Mouse (Mus musculus) midbrain, embryonic 15.5 days (tissue): Measurements from ENCODE around the gene Gbp2. TPM values are rescaled to one million over a fixed set of nuclear protein-coding genes. Genes with fewer than 3 reads are reported as not detected.
A peak's percentile ranks its signal among the peaks of the same experiment; 100 is the strongest.
"Not testable (repeated sequence)": the region's sequence is repeated elsewhere in the genome, so short reads cannot be mapped to it uniquely, and the experiment has no call there.

Source experiments
- ATAC-seq: fragments of 200-750 bp; cut with Nextera tagmentation; replicated peaks from 2 replicates; pipeline ENCODE4 v1.8.0; 2017; ENCODE audit warnings: moderate TSS enrichment
- H3K27ac ChIP-seq: fragments of 300-500 bp; sonication (generic); 2 replicates; pipeline ENCODE4 v1.5.1; 2015; ENCODE audit warnings: mild to moderate bottlenecking, inconsistent platforms
- H3K27me3 ChIP-seq: fragments of 300-500 bp; sonication (generic); replicated peaks from 2 replicates; pipeline ENCODE4 v1.6.1; 2015; ENCODE audit warnings: inconsistent platforms
- H3K36me3 ChIP-seq: fragments of 300-500 bp; sonication (generic); replicated peaks from 2 replicates; pipeline ENCODE4 v1.6.1; 2015; ENCODE audit warnings: inconsistent platforms
- H3K4me1 ChIP-seq: fragments of 300-500 bp; sonication (generic); 2 replicates; pipeline ENCODE4 v1.6.1; 2015; ENCODE audit warnings: inconsistent platforms
- H3K4me2 ChIP-seq: fragments of 300-500 bp; sonication (generic); 2 replicates; pipeline ENCODE4 v1.6.1; 2015; ENCODE audit warnings: inconsistent platforms, mild to moderate bottlenecking, moderate library complexity
- H3K4me3 ChIP-seq: fragments of 300-500 bp; sonication (generic); 2 replicates; pipeline ENCODE4 v1.5.1; 2015; ENCODE audit warnings: mild to moderate bottlenecking, inconsistent platforms
- H3K9ac ChIP-seq: fragments of 300-500 bp; sonication (generic); 2 replicates; pipeline ENCODE4 v1.6.1; 2015; ENCODE audit warnings: mild to moderate bottlenecking, inconsistent platforms
- H3K9me3 ChIP-seq: fragments of 300-500 bp; sonication (generic); 2 replicates; pipeline ENCODE4 v1.6.1; 2016; ENCODE audit warnings: inconsistent platforms
- WGBS: fragments of 180-500 bp; shearing (Covaris S2); methylation state at CpG from one replicate; pipeline ENCODE4 v1.1.7; 2015; ENCODE audit warnings: mixed read lengths; 5-methylcytosine and 5-hydroxymethylcytosine counted together
- microRNA-seq: library from miRNA; unstranded; fragments of <30 nt; microRNA quantifications from one replicate; pipeline ENCODE4, GENCODE M21; 2016
- polyA plus RNA-seq: library from polyadenylated mRNA; unstranded; fragments of >200 nt; fragmentation: Nextera tagmentation; extraction: Ambion mirVana; gene quantifications from 2 replicates; pipeline ENCODE4 v1.2.1, GENCODE M21; 2015

Gbp2 gene
- polyA plus RNA-seq, 1 experiment from 2014 or later = 0.89 TPM

DNA sequence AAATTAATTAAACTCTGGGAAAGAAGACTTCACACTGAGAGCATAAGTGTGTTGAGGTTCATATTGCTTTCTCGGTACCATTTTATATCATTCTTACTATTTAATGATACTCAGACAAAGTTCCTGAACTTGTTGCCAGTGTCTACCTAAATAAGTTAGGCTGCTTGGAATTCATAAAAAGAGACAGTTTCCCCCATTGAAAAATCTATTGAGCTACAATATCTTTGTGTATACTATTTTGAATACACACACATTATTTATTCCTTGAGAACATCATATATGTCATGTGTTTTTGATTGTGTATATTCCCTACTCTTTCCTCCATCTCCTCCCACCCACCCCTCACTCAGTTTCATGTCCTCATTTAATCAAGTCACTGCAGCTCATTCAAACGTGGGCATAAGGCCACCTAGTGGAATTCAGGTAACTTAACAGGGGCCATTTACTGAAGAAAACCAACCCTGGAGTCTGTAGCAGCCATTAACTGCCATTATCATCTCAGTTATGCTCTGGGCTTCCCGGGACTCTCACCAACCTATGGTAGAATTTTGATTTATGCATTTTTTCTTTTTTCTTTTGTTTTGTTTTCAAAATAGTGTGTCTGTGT lies 657 bp downstream of the Gbp2 start:
- Histone ChIP-seq H3K4me1 (no peaks in the 10 kb centered on the region), H3K9me3 (no peaks in the 10 kb centered on the region), H3K4me2 (no peak overlapping the region), H3K36me3 (no peaks in the 10 kb centered on the region), H3K4me3 (no peak overlapping the region), H3K9ac (no peak overlapping the region), H3K27me3 (no peaks in the 10 kb centered on the region), H3K27ac (no peak overlapping the region)
- WGBS = 59% methylated on average over 3 of the region's 3 CpGs
- no peak for ATAC-seq

DNA sequence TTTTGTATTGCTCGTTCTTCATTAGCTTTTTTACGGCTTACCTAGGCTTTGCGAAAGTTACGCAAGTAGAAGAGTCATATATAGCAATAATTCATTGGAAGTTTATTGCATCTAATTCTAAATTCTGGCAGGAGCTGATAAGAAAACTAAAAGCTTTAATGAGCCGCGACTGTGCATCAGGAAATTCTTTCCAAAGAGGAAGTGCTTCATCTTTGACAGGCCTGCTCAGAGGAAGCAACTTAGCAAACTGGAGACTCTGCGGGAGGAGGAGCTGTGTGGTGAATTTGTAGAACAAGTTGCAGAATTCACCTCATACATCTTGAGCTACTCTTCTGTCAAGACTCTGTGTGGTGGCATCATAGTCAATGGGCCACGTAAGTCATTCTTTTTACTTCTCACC lies 10.0 kb downstream of the Gbp2 start:
- 93% methylated on average over 8 of the region's 8 CpGs for WGBS
- Histone ChIP-seq H3K4me2 (no peak overlapping the region), H3K27ac (no peak overlapping the region), H3K4me1 (no peaks in the 10 kb centered on the region), H3K9me3 (no peaks in the 10 kb centered on the region), H3K36me3 (no peaks in the 10 kb centered on the region), H3K27me3 (no peaks in the 10 kb centered on the region), H3K4me3 (no peak overlapping the region), H3K9ac (no peak overlapping the region)
- ATAC-seq = no peak

DNA sequence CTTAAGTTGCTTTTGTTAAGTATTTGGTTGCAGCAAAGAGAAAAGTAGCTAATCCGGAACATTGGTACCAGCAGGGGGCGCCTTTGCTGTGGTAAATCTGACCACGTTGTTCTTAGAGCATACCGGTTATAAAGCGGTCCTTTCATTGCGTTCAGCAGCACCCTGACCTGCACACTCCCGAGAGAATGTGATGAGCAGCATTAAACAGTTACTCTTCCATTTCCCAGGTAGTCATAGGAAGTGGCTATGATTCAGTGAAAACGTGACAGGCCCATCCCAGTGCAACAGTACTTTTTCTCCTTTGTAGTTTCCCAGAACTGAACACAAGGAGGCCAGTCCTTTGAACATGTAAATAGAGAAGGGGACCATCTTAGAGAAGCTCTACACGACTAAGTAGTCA lies 19.8 kb downstream of the Gbp2 start:
- ATAC-seq = no peak
- Histone ChIP-seq H3K27me3 (no peaks in the 10 kb centered on the region), H3K4me2 (peak overlapping the region; percentile 14)

DNA sequence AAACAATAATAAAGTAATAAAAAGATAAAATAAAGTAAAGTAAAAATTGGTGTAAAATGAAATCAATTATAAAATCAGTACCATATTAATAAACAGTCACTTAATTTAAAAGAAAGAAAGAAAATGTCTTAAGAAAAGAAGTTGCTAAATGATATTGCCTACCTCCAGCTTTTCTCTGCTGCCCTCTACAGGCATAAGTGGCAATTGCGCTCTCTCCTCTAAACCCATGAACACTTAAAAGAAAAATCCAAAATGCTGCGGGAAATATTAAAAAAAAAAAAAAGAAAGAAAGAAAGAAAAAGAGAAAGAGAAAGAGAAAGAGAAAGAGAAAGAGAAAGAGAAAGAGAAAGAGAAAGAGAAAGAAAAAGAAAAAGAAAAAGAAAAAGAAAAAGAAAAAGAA lies 25.5 kb downstream of the Gbp2 start:
- ATAC-seq, H3K27ac ChIP-seq, H3K9ac ChIP-seq: not testable (repeated sequence)

More for the DNA sequence above, 19.8 kb downstream of the Gbp2 start:
- no peaks in the 10 kb centered on the region for H3K9me3 ChIP-seq
- 6% methylated on average over 9 of the region's 9 CpGs for WGBS
- H3K9ac ChIP-seq = no peak overlapping the region
- H3K4me3 ChIP-seq = no peak overlapping the region
- H3K4me1 ChIP-seq = no peaks in the 10 kb centered on the region
- no peak overlapping the region for H3K27ac ChIP-seq
- no peaks in the 10 kb centered on the region for H3K36me3 ChIP-seq

DNA sequence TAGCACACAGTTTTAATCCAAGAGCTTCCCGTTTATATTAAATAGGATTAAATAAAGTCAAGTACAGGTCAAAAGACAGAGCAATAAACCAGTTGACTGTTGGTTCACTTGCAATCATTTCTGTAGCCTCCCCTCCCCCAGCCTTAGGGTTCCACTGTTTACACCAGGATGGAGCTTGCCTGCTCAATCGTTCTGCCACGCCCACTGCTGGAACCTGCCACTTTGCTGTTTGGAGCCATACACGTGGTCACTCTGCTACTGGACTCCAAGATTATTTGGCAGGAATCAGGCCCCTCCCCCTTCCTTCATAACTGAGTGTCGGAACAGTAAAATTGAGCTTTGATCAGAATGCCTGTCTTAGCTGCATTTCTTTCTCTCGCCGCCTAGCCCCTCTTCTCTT lies 27.4 kb downstream of the Gbp2 start:
- not testable (repeated sequence) for ATAC-seq, H3K9ac ChIP-seq, H3K9me3 ChIP-seq, H3K4me3 ChIP-seq, H3K4me1 ChIP-seq, H3K27me3 ChIP-seq, H3K4me2 ChIP-seq, H3K36me3 ChIP-seq, H3K27ac ChIP-seq
- WGBS = 69% methylated on average over 7 of the region's 7 CpGs

More for the DNA sequence above, 25.5 kb downstream of the Gbp2 start:
- 10% methylated on average over 2 of the region's 2 CpGs for WGBS
- not testable (repeated sequence) for H3K36me3 ChIP-seq, H3K4me3 ChIP-seq, H3K4me2 ChIP-seq, H3K4me1 ChIP-seq, H3K27me3 ChIP-seq, H3K9me3 ChIP-seq

DNA sequence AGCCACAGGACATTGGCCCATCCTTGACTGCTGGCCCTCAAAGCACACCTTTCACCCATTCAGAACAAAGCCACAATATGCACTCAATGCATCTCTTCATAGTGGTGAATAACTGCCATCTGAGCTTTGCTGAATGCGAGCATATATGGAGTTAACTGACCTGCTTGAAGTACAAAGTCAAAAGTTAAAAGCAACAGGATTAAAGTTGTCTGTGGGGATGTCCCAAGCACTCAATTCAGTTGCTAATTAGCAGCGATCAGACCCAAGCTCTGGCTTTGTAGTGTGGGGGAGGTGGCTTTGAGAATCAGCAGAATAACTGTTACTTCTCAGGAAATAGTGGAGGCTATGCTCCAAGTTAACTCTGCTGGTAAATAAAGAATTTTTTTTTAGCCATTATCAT lies 29.8 kb downstream of the Gbp2 start:
- Histone ChIP-seq H3K4me2 (no peak overlapping the region), H3K4me1 (no peaks in the 10 kb centered on the region), H3K9me3 (no peaks in the 10 kb centered on the region), H3K4me3 (no peak overlapping the region), H3K36me3 (no peaks in the 10 kb centered on the region), H3K27ac (no peak overlapping the region), H3K27me3 (no peaks in the 10 kb centered on the region), H3K9ac (no peak overlapping the region)
- 30% methylated on average over 2 of the region's 2 CpGs for WGBS
- ATAC-seq = no peak

DNA sequence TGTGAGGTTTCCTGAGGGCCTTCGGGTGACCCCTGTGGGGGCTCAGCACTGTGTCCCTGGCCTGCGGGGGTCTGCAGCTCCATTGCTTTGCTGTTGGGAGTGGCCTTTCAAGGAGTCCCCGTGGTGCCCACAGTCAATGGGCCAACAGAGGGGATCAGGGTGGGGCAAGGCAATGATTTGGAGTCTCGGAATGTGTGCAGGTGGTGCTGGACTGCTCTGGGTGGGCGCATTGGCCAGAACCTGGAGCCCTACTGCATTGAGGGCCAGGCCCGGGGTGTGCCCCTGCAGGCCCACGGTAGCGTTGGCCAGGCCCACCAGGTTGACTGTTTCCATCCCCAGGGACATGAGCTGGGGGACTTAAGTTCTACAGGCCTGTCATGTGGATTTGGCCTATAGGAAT lies 44.3 kb downstream of the Gbp2 start:
- H3K36me3 ChIP-seq = no peaks in the 10 kb centered on the region
- H3K4me2 ChIP-seq = no peak overlapping the region
- WGBS = 94% methylated on average over 8 of the region's 8 CpGs
- H3K4me1 ChIP-seq = no peaks in the 10 kb centered on the region
- no peak for ATAC-seq
- H3K9me3 ChIP-seq = no peaks in the 10 kb centered on the region
- no peak overlapping the region for H3K27ac ChIP-seq
- H3K9ac ChIP-seq = no peak overlapping the region
- no peaks in the 10 kb centered on the region for H3K27me3 ChIP-seq
- no peak overlapping the region for H3K4me3 ChIP-seq

DNA sequence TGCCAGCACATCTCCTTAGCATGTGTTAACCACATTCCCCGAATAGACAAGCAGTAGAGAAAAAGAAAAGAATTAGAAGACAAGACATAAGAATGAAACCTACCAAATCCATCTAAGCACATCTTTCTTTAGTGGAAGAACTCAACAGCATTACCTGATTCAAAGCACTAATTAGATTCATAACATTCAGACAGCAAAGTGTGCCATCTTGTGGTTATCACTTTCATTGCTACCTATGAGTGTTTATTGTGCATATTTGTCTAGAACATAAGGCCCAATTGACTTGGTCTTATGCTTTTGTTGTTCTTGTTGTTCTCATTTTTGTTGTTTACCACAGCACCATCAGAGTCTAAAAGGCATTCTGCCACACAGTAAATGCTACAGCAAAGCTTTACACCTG lies 54.2 kb downstream of the Gbp2 start:
- Histone ChIP-seq H3K4me2 (no peak overlapping the region), H3K9ac (no peak overlapping the region), H3K4me3 (no peak overlapping the region), H3K4me1 (no peaks in the 10 kb centered on the region), H3K27me3 (no peaks in the 10 kb centered on the region), H3K36me3 (no peaks in the 10 kb centered on the region), H3K27ac (no peak overlapping the region), H3K9me3 (no peaks in the 10 kb centered on the region)
- WGBS = 84% methylated on average over 1 of the region's 1 CpGs
- no peak for ATAC-seq

Small RNA genes lying within 50 kb of the gene (microRNA-seq; reads per million reads assigned to microRNA genes)
- not detected for gene Mir6381

Other genes starting within 250 kb of the Gbp2 start
- 12.7 and 14.1 TPM in 2 replicates for gene Pdlim5, start 224.9 kb upstream of the Gbp2 start, polyA plus RNA-seq
- 0.22 and 0.30 TPM in 2 replicates for gene Gbp5, start 126.6 kb upstream of the Gbp2 start, polyA plus RNA-seq
- 2.1 and 2.5 TPM in 2 replicates for gene Gbp7, start 90.3 kb upstream of the Gbp2 start, polyA plus RNA-seq
- 1.1 and 1.5 TPM in 2 replicates for gene Gbp3, start 60.6 kb upstream of the Gbp2 start, polyA plus RNA-seq
- gene Gbp2b, start 25.8 kb upstream of the Gbp2 start, polyA plus RNA-seq = not detected in 2 replicates
- gene Kyat3, start 80.4 kb downstream of the Gbp2 start, polyA plus RNA-seq = 4.1 and 4.3 TPM in 2 replicates
- gene Gtf2b, start 144.4 kb downstream of the Gbp2 start, polyA plus RNA-seq = 78.0 and 80.6 TPM in 2 replicates